13 mouse cellular contexts compared by ENCODE assay signal in the genomic region with DNA sequence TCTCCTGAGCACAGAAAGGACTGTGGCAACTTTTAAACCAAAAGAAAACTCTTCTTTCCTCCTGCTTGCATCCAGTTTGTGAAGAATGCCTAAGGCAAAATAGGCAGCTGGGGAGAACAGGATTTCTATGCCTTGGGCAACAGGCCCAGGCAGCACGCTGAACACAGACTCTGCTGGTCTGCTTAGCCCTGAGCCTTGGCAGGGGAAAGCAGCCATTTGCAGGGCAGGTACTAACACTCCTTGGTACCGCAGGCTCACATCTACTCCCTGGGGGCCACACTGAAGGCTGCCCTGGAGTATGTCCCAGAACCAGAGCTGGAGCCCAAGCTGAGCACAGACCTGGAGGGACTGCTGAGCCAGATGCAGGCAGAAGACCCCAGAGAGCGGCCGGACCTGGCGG. TPM values are rescaled to one million over a fixed set of nuclear protein-coding genes. Genes with fewer than 3 reads are reported as not detected.
DNase-seq lines count a peak whose midpoint lies in the region; ATAC-seq and TF ChIP-seq lines count a peak whose summit lies in the region.
"Had no signal": no experiment of that assay in that cellular context is flagged by ENCODE, and none has a peak within 500 bp of the region (broad histone marks: within the 10 kb centered on the region; RNA-seq: fewer than 3 reads in every experiment).

No protein-coding gene starts in this region.

- no peak overlapping the region for H3K9ac ChIP-seq in stomach, embryonic 15.5 days
- no peak overlapping the region for H3K9ac ChIP-seq in stomach, postnatal 0 days (ENCODE audit: low read length)
- 0 out of 2 replicates have a peak overlapping the region, but pooled peaks have one; percentile 14 for H3K9ac ChIP-seq in hindbrain, embryonic 16.5 days (ENCODE audit: low read depth, low read length)
- no peak overlapping the region for H3K9ac ChIP-seq in liver, embryonic 12.5 days
- H3K9ac ChIP-seq: liver, embryonic 14.5 days had no signal

- no peak overlapping the region for H3K4me3 ChIP-seq in stomach, embryonic 15.5 days (replicated peaks)
- no peak overlapping the region for H3K4me3 ChIP-seq in stomach, postnatal 0 days (ENCODE audit: low read depth, low read length)
- no peak overlapping the region for H3K4me3 ChIP-seq in hindbrain, embryonic 16.5 days (ENCODE audit: low read length)
- H3K4me3 ChIP-seq in liver, embryonic 12.5 days, result no peak overlapping the region

- no peaks in the 10 kb centered on the region for H3K4me1 ChIP-seq in stomach, embryonic 15.5 days
- H3K4me1 ChIP-seq in stomach, postnatal 0 days (replicated peaks; ENCODE audit: control insufficient read depth, insufficient read depth), result no peaks in the 10 kb centered on the region
- peaks cover 20% of the 10 kb centered on the region for H3K4me1 ChIP-seq in hindbrain, embryonic 16.5 days (ENCODE audit: control insufficient read depth, insufficient read depth, low read depth, low read length)
- 0 out of 2 replicates have a peak, but pooled peaks cover 5% of the 10 kb centered on the region for H3K4me1 ChIP-seq in liver, embryonic 12.5 days

- H3K4me2 ChIP-seq in stomach, embryonic 15.5 days, result no peak overlapping the region
- no peak overlapping the region for H3K4me2 ChIP-seq in stomach, postnatal 0 days (replicated peaks; ENCODE audit: low read depth)
- no peak overlapping the region for H3K4me2 ChIP-seq in hindbrain, embryonic 16.5 days (ENCODE audit: low read length)
- no peak overlapping the region for H3K4me2 ChIP-seq in liver, embryonic 12.5 days

- 0 out of 2 replicates have a peak overlapping the region, but pooled peaks have one; percentile 5 for H3K27ac ChIP-seq in stomach, embryonic 15.5 days
- H3K27ac ChIP-seq in stomach, postnatal 0 days (replicated peaks), result no peak overlapping the region
- H3K27ac ChIP-seq in hindbrain, embryonic 16.5 days (ENCODE audit: low read depth, low read length), result peak overlapping the region; percentile 46
- no peak overlapping the region for H3K27ac ChIP-seq in liver, embryonic 12.5 days
- H3K27ac ChIP-seq: liver, embryonic 14.5 days had no signal

- TF ChIP-seq EP300 in stomach, postnatal 0 days (optimal IDR thresholded peaks at IDR 0.05), result no peak

- no peak for ATAC-seq in stomach, embryonic 15.5 days (ENCODE audit: insufficient read depth, low FRiP score, low read depth)
- ATAC-seq in stomach, postnatal 0 days (ENCODE audit: low FRiP score, low TSS enrichment), result no peak
- peak; percentile 35; the same call in 1 of the 2 replicates for ATAC-seq in hindbrain, embryonic 16.5 days
- no peak for ATAC-seq in liver, embryonic 12.5 days

- H3K36me3 ChIP-seq in stomach, embryonic 15.5 days, result no peaks in the 10 kb centered on the region
- H3K36me3 ChIP-seq in stomach, postnatal 0 days (ENCODE audit: control insufficient read depth, insufficient read depth, low read length), result no peaks in the 10 kb centered on the region
- H3K36me3 ChIP-seq in hindbrain, embryonic 16.5 days (ENCODE audit: control insufficient read depth, insufficient read depth, low read length), result no peaks in the 10 kb centered on the region; the same call in 1 of the 2 replicates
- no peaks in the 10 kb centered on the region for H3K36me3 ChIP-seq in liver, embryonic 12.5 days

- 56% methylated on average over 5 of the region's 5 CpGs for WGBS in stomach, embryonic 15.5 days
- 46% methylated on average over 5 of the region's 5 CpGs for WGBS in stomach, postnatal 0 days
- 49% methylated on average over 5 of the region's 5 CpGs for WGBS in hindbrain, embryonic 16.5 days
- WGBS in liver, embryonic 12.5 days (ENCODE audit: insufficient replicate concordance), result 77% methylated on average over 5 of the region's 5 CpGs

- TF ChIP-seq CTCF in stomach, postnatal 0 days (IDR thresholded peaks at IDR 0.05; ENCODE audit: low read depth), result no peak

- no peaks in the 10 kb centered on the region for H3K9me3 ChIP-seq in stomach, embryonic 15.5 days
- no peaks in the 10 kb centered on the region for H3K9me3 ChIP-seq in stomach, postnatal 0 days (ENCODE audit: control insufficient read depth, low read length)
- no peaks in the 10 kb centered on the region for H3K9me3 ChIP-seq in hindbrain, embryonic 16.5 days (ENCODE audit: control insufficient read depth, low read length)
- no peaks in the 10 kb centered on the region for H3K9me3 ChIP-seq in liver, embryonic 12.5 days (replicated peaks)

- H3K27me3 ChIP-seq in stomach, embryonic 15.5 days (replicated peaks), result no peaks in the 10 kb centered on the region
- no peaks in the 10 kb centered on the region for H3K27me3 ChIP-seq in stomach, postnatal 0 days (ENCODE audit: control insufficient read depth, insufficient read depth, low read length)
- no peaks in the 10 kb centered on the region; the same call in 1 of the 2 replicates for H3K27me3 ChIP-seq in hindbrain, embryonic 16.5 days (replicated peaks; ENCODE audit: control insufficient read depth, insufficient read depth, low read length)
- H3K27me3 ChIP-seq in liver, embryonic 12.5 days (replicated peaks), result peaks cover 41% of the 10 kb centered on the region

- peak; percentile 56 to 63 for DNase-seq in cerebellum, adult 18-20 months
- no peak for DNase-seq in cerebellum, adult 11 months
- DNase-seq in stomach, postnatal 0 days (ENCODE audit: low spot score), result no peak
- DNase-seq in testis, postnatal 14 days (ENCODE audit: low spot score), result no peak
- DNase-seq in left cerebral cortex, adult 18-20 months (ENCODE audit: low spot score in 2 of 2), result no peak
- DNase-seq: B cell, adult 2 months; kidney, postnatal 4 days; spleen, adult 18-20 months had no signal

RNA-seq across cellular contexts. Expression of gene Kndc1, which starts 13.7 kb away (rescaled TPM):
- 0.14 and 0.34 TPM in 2 replicates for polyA plus RNA-seq in stomach, embryonic 15.5 days (2015; fragmentation: Nextera tagmentation; extraction: Ambion mirVana)
- polyA plus RNA-seq in stomach, postnatal 0 days (2015; fragmentation: Nextera tagmentation; extraction: Ambion mirVana), result 0.05 and 0.18 TPM in 2 replicates
- 16.5 and 19.0 TPM in 2 replicates for polyA plus RNA-seq in hindbrain, embryonic 16.5 days (2015; fragmentation: Nextera tagmentation; extraction: Ambion mirVana)
- 0.05 TPM in 1 of 2 replicates, not detected in the other for polyA plus RNA-seq in liver, embryonic 12.5 days (2016; fragmentation: Nextera tagmentation; extraction: Ambion mirVana)
- 10 to 100 TPM; 67.7 to 74.7 TPM for total RNA-seq in left cerebral cortex, adult 18-20 months (2021)

RNA-seq across cellular contexts. Expression of gene Utf1, which starts 35.4 kb away (rescaled TPM):
- polyA plus RNA-seq in stomach, embryonic 15.5 days (2015; fragmentation: Nextera tagmentation; extraction: Ambion mirVana), result 0.10 TPM in 1 of 2 replicates, not detected in the other
- 0.13 TPM in 1 of 2 replicates, not detected in the other for polyA plus RNA-seq in stomach, postnatal 0 days (2015; fragmentation: Nextera tagmentation; extraction: Ambion mirVana)
- polyA plus RNA-seq in hindbrain, embryonic 16.5 days (2015; fragmentation: Nextera tagmentation; extraction: Ambion mirVana), result not detected in 2 replicates
- not detected in 2 replicates for polyA plus RNA-seq in liver, embryonic 12.5 days (2016; fragmentation: Nextera tagmentation; extraction: Ambion mirVana)
- total RNA-seq in left cerebral cortex, adult 18-20 months (2021), result not detected
- total RNA-seq: gastrocnemius, postnatal 4 days had no signal
- polyA plus RNA-seq: liver, embryonic 14.5 days had no signal

Comparison
In these comparisons a context has a peak if more than half of its experiments do, and no peak if none do; other contexts are left out.
1. DNase-seq: peak in cerebellum, adult 18-20 months (2 of 2); none in cerebellum, adult 11 months (single experiment), stomach, postnatal 0 days (single experiment), testis, postnatal 14 days (single experiment) and left cerebral cortex, adult 18-20 months (0 of 2).
2. H3K27ac ChIP-seq: peak in stomach, embryonic 15.5 days (single experiment) and hindbrain, embryonic 16.5 days (single experiment); none in stomach, postnatal 0 days (single experiment) and liver, embryonic 12.5 days (single experiment).
3. RNA of gene Kndc1, which starts 13.7 kb away (polyA plus RNA-seq): 16.5 to 19.0 TPM in hindbrain, embryonic 16.5 days; 0.14 to 0.34 TPM in stomach, embryonic 15.5 days, 0.05 to 0.18 TPM in stomach, postnatal 0 days and 0.05 TPM in liver, embryonic 12.5 days; every median in the first group is over 10 times any median in the second.